ENCODE assay signal across 7 mouse cellular contexts in genomic region chr8:95490006-95490405, GRCm38 (mm10). TPM values are rescaled to one million over a fixed set of nuclear protein-coding genes. Genes with fewer than 3 reads are reported as not detected.
DNase-seq lines count a peak whose midpoint lies in the region; ATAC-seq and TF ChIP-seq lines count a peak whose summit lies in the region.

Gene Csnk2a2, minus strand, starts transcription at chr8:95490039.

- H3K4me3 ChIP-seq in E14TG2a.4 (replicated peaks; ENCODE audit: low read length) = peak within 1 kb of the TSS; percentile 86
- H3K4me3 ChIP-seq in MEL (ENCODE audit: control insufficient read depth in 1 of 2, insufficient read depth in 1 of 2, low read depth in 2 of 2, low read length in 2 of 2) = peak within 1 kb of the TSS; percentile 59 to 63
- peak within 1 kb of the TSS; percentile 98 for H3K4me3 ChIP-seq in forebrain, embryonic 13.5 days
- peak within 1 kb of the TSS; percentile 87 for H3K4me3 ChIP-seq in hindbrain, embryonic 11.5 days (ENCODE audit: low read depth, low read length)
- H3K4me3 ChIP-seq in liver, embryonic 13.5 days (replicated peaks) = peak within 1 kb of the TSS; percentile 95
- H3K4me3 ChIP-seq in stomach, postnatal 0 days (ENCODE audit: low read depth, low read length) = peak within 1 kb of the TSS; percentile 79

- no peaks in the 10 kb centered on the region for H3K27me3 ChIP-seq in E14TG2a.4 (ENCODE audit: insufficient read depth, low read length)
- peaks cover 0 to 1% of the 10 kb centered on the region in 2 experiments; a peak in 2 of 4 replicates for H3K27me3 ChIP-seq in MEL (ENCODE audit: control insufficient read depth in 1 of 2, insufficient read depth in 2 of 2, low read length in 2 of 2)
- no peaks in the 10 kb centered on the region for H3K27me3 ChIP-seq in forebrain, embryonic 13.5 days
- no peaks in the 10 kb centered on the region for H3K27me3 ChIP-seq in hindbrain, embryonic 11.5 days (ENCODE audit: control insufficient read depth, insufficient read depth, low read length)
- peaks cover 7% of the 10 kb centered on the region; the same call in 1 of the 2 replicates for H3K27me3 ChIP-seq in liver, embryonic 13.5 days
- H3K27me3 ChIP-seq in stomach, postnatal 0 days (ENCODE audit: control insufficient read depth, insufficient read depth, low read length) = no peaks in the 10 kb centered on the region

- no peak for TF ChIP-seq POLR2A in MEL (IDR thresholded peaks at IDR 0.05; ENCODE audit: control insufficient read depth in 1 of 2, insufficient read depth in 1 of 2, low read depth in 1 of 2, low read length in 2 of 2, poor library complexity in 1 of 2)

- ATAC-seq in forebrain, embryonic 13.5 days = no peak
- no peak for ATAC-seq in hindbrain, embryonic 11.5 days (ENCODE audit: low FRiP score)
- no peak for ATAC-seq in liver, embryonic 13.5 days (ENCODE audit: low read depth)
- no peak for ATAC-seq in stomach, postnatal 0 days (ENCODE audit: low FRiP score, low TSS enrichment)

- H3K4me1 ChIP-seq in E14TG2a.4 (replicated peaks; ENCODE audit: low read depth, low read length) (peaks cover 37% of the 10 kb centered on the region), MEL (ENCODE audit: control insufficient read depth in 1 of 2, insufficient read depth in 2 of 2, low read length in 2 of 2) (peaks cover 3 to 10% of the 10 kb centered on the region in 2 experiments; a peak in 3 of 4 replicates)
- peaks cover 19% of the 10 kb centered on the region for H3K4me1 ChIP-seq in forebrain, embryonic 13.5 days
- H3K4me1 ChIP-seq in hindbrain, embryonic 11.5 days (replicated peaks; ENCODE audit: control insufficient read depth, insufficient read depth, low read length) = peaks cover 2% of the 10 kb centered on the region; the same call in 1 of the 2 replicates
- H3K4me1 ChIP-seq in liver, embryonic 13.5 days (replicated peaks) = peaks cover 22% of the 10 kb centered on the region
- no peaks in the 10 kb centered on the region; the same call in 1 of the 2 replicates for H3K4me1 ChIP-seq in stomach, postnatal 0 days (replicated peaks; ENCODE audit: control insufficient read depth, insufficient read depth)

- peaks cover 19% of the 10 kb centered on the region for H3K79me2 ChIP-seq in MEL (ENCODE audit: control insufficient read depth, insufficient read depth, low read length, poor library complexity)

- no peak for TF ChIP-seq RAD21 in MEL (IDR thresholded peaks at IDR 0.05; ENCODE audit: low read depth, low read length)

- H3K27ac ChIP-seq in MEL (ENCODE audit: control insufficient read depth, low read depth, low read length) = no peak within 1 kb of the TSS
- peak within 1 kb of the TSS; percentile 54 for H3K27ac ChIP-seq in forebrain, embryonic 13.5 days
- no peak within 1 kb of the TSS for H3K27ac ChIP-seq in hindbrain, embryonic 11.5 days (ENCODE audit: low read depth, low read length)
- H3K27ac ChIP-seq in liver, embryonic 13.5 days = no peak within 1 kb of the TSS
- H3K27ac ChIP-seq in stomach, postnatal 0 days (replicated peaks) = no peak within 1 kb of the TSS

- TF ChIP-seq CTCF in E14TG2a.4 (conservative IDR thresholded peaks at IDR 0.05; ENCODE audit: low read length) = no peak
- TF ChIP-seq CTCF in MEL (IDR thresholded peaks at IDR 0.05 in 2 of 3, conservative IDR thresholded peaks at IDR 0.05 in 1 of 3; ENCODE audit: control insufficient read depth in 1 of 3, insufficient read depth in 1 of 3, low read depth in 2 of 3, low read length in 3 of 3, poor library complexity in 1 of 3, severe bottlenecking in 1 of 3) = no peak
- TF ChIP-seq CTCF in stomach, postnatal 0 days (IDR thresholded peaks at IDR 0.05; ENCODE audit: low read depth) = no peak

- DNase-seq in MEL (ENCODE audit: low read depth, low spot score) = no peak
- no peak for DNase-seq in hindbrain, embryonic 11.5 days (ENCODE audit: low spot score)
- no peak for DNase-seq in liver, embryonic 13.5 days
- DNase-seq in stomach, postnatal 0 days (ENCODE audit: low spot score) = no peak
- no peak for DNase-seq in urinary bladder, postnatal 36 days (ENCODE audit: low spot score in 2 of 2)

- H3K36me3 ChIP-seq in E14TG2a.4 (ENCODE audit: insufficient read depth, low read length) (peaks cover 24% of the 10 kb centered on the region), MEL (ENCODE audit: control insufficient read depth in 1 of 2, insufficient read depth in 2 of 2, low read length in 2 of 2) (peaks cover 5 to 12% of the 10 kb centered on the region in 2 experiments)
- H3K36me3 ChIP-seq in forebrain, embryonic 13.5 days (ENCODE audit: poor library complexity, severe bottlenecking) = peaks cover 17% of the 10 kb centered on the region
- no peaks in the 10 kb centered on the region for H3K36me3 ChIP-seq in hindbrain, embryonic 11.5 days (ENCODE audit: control insufficient read depth, insufficient read depth, low read length)
- peaks cover 15% of the 10 kb centered on the region for H3K36me3 ChIP-seq in liver, embryonic 13.5 days
- 0 out of 2 replicates have a peak, but pooled peaks cover 4% of the 10 kb centered on the region for H3K36me3 ChIP-seq in stomach, postnatal 0 days (ENCODE audit: control insufficient read depth, insufficient read depth, low read length)

- 82% methylated on average over 5 of the region's 5 CpGs for WGBS in forebrain, embryonic 13.5 days
- 75% methylated on average over 5 of the region's 5 CpGs for WGBS in hindbrain, embryonic 11.5 days
- 67% methylated on average over 5 of the region's 5 CpGs for WGBS in liver, embryonic 13.5 days (ENCODE audit: insufficient replicate concordance)
- WGBS in stomach, postnatal 0 days = 72% methylated on average over 5 of the region's 5 CpGs

- H3K9me3 ChIP-seq in E14TG2a.4 (ENCODE audit: low read length) (no peaks in the 10 kb centered on the region), MEL (replicated peaks; ENCODE audit: insufficient read depth, low read length) (no peaks in the 10 kb centered on the region)
- H3K9me3 ChIP-seq in forebrain, embryonic 13.5 days (replicated peaks) = no peaks in the 10 kb centered on the region
- H3K9me3 ChIP-seq in hindbrain, embryonic 11.5 days (ENCODE audit: control insufficient read depth, low read length) = no peaks in the 10 kb centered on the region
- H3K9me3 ChIP-seq in liver, embryonic 13.5 days (replicated peaks) = no peaks in the 10 kb centered on the region
- H3K9me3 ChIP-seq in stomach, postnatal 0 days (ENCODE audit: control insufficient read depth, low read length) = no peaks in the 10 kb centered on the region

- peak within 1 kb of the TSS; percentile 77 for H3K9ac ChIP-seq in MEL (ENCODE audit: control insufficient read depth, low read depth, low read length, poor library complexity, severe bottlenecking)
- H3K9ac ChIP-seq in forebrain, embryonic 13.5 days = peak within 1 kb of the TSS; percentile 97
- H3K9ac ChIP-seq in hindbrain, embryonic 11.5 days (ENCODE audit: low read depth, low read length) = peak within 1 kb of the TSS; percentile 92
- peak within 1 kb of the TSS; percentile 94 for H3K9ac ChIP-seq in liver, embryonic 13.5 days
- peak within 1 kb of the TSS; percentile 94; the same call in 1 of the 2 replicates for H3K9ac ChIP-seq in stomach, postnatal 0 days (ENCODE audit: low read length)

- TF ChIP-seq EP300 in MEL (IDR thresholded peaks at IDR 0.05; ENCODE audit: low read depth in 1 of 2, low read length in 2 of 2) = no peak
- TF ChIP-seq EP300 in stomach, postnatal 0 days (optimal IDR thresholded peaks at IDR 0.05) = no peak

- H3K4me2 ChIP-seq in forebrain, embryonic 13.5 days = peak within 1 kb of the TSS; percentile 96
- peak within 1 kb of the TSS; percentile 37 for H3K4me2 ChIP-seq in hindbrain, embryonic 11.5 days (replicated peaks; ENCODE audit: low read depth, low read length)
- peak within 1 kb of the TSS; percentile 90 for H3K4me2 ChIP-seq in liver, embryonic 13.5 days
- H3K4me2 ChIP-seq in stomach, postnatal 0 days (replicated peaks; ENCODE audit: low read depth) = peak within 1 kb of the TSS; percentile 64

TF ChIP-seq in MEL, 35 proteins besides CTCF, POLR2A, EP300 and RAD21:
- TF ChIP-seq TBP (IDR thresholded peaks at IDR 0.05; ENCODE audit: low read depth, low read length) (no peak), ZKSCAN1 (IDR thresholded peaks at IDR 0.05; ENCODE audit: low read depth, low read length) (no peak), MAX (IDR thresholded peaks at IDR 0.05; ENCODE audit: low read length) (no peak)

RNA-seq across cellular contexts. Expression of gene Csnk2a2, which starts in this region (rescaled TPM):
- 42.3 and 44.0 TPM in 2 replicates for total RNA-seq in MEL (2012; rRNA removed)
- 100 to 1,000 TPM in 1 of 2 experiments, not detected in 1; 121 TPM for polyA plus RNA-seq in MEL (2012; ENCODE audit: insufficient read depth in 1 of 2, insufficient read length in 2 of 2, low read depth in 1 of 2, low replicate concordance in 2 of 2, missing spikeins in 1 of 2)
- polyA plus RNA-seq in forebrain, embryonic 13.5 days (2015; fragmentation: Nextera tagmentation; extraction: Ambion mirVana) = 11.7 and 12.7 TPM in 2 replicates
- polyA plus RNA-seq in hindbrain, embryonic 11.5 days (2014; fragmentation: Nextera tagmentation; extraction: Ambion mirVana) = 14.2 and 19.1 TPM in 2 replicates
- 4.9 and 6.2 TPM in 2 replicates for polyA plus RNA-seq in liver, embryonic 13.5 days (2015; fragmentation: Nextera tagmentation; extraction: Ambion mirVana)
- polyA plus RNA-seq in stomach, postnatal 0 days (2015; fragmentation: Nextera tagmentation; extraction: Ambion mirVana) = 7.3 and 7.9 TPM in 2 replicates

Comparison
In these comparisons a context has a peak if more than half of its experiments do, and no peak if none do; other contexts are left out.
1. H3K4me2 ChIP-seq: peak in every context shown above with its lines; median percentile 96 in forebrain, embryonic 13.5 days; 90 in liver, embryonic 13.5 days; 64 in stomach, postnatal 0 days; 37 in hindbrain, embryonic 11.5 days.